Mouse (Mus musculus): ENCODE data around the gene Selenoh.

Gene Selenoh

DNA sequence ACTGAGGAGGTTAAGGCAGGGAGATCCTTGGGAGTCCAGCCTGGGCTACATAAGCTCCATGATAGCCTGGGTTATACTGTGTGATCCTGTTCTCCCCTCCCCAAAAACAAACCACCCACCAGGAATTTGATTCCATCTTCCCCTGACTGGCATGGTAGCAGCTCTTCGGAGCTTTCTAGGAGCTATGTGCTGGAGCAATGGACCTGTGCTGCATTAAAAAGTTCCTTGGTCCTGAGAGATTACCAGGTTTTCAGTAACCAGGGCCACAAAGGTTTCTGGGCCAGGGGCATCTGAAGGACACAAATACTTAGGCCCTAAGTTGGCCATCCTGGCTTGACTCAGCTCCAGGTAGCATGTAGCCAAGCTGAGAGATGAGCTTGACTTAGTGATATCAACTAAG, 38.6 kb downstream of the Selenoh start:
- DNase-seq (ENCODE audit: low spot score in 2 of 2), result no peak

- DNase-seq (ENCODE audit: low spot score in 2 of 2), result no peak
These were observed 43.5 kb downstream of the Selenoh start for GRCm38 (mm10) chr2:84627036-84627435.

GRCm38 (mm10) chr2:84626366-84626975, 44.1 kb downstream of the Selenoh start:
- DNase-seq (ENCODE audit: low spot score in 2 of 2), result no peak

GRCm38 (mm10) chr2:84624201-84624600, 46.4 kb downstream of the Selenoh start:
- no peak for DNase-seq (ENCODE audit: low spot score in 2 of 2)

- no peak for DNase-seq (ENCODE audit: low spot score in 2 of 2)
These were observed 47.0 kb downstream of the Selenoh start for GRCm38 (mm10) chr2:84623428-84624119.

DNA sequence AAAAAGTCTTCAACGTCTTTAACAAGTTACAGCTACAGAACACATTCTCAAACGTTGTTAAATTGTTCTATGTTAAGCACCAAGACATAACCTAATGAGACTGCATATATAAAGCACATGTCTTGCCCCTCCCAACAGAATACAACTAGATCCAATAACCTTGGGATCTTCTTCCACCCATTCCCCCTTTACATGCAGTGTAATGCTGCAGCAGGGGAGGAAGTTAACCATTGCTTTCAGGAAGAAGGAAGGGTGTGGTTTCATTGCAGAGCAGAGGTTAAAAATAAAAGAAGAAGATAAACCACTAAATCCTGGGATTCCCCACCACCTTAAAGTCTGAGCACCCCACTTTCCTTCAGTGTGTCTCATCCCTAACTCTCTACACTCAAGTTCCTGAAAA, 47.9 kb downstream of the Selenoh start:
- no peak for DNase-seq (ENCODE audit: low spot score in 2 of 2)

GRCm38 (mm10) chr2:84619646-84620340, 50.8 kb downstream of the Selenoh start:
- DNase-seq (ENCODE audit: low spot score in 2 of 2), result no peak

Data from natural killer cell, adult 2 months (primary cell).